Mouse (Mus musculus) fibroblast of lung, adult 2 months (primary cell): Measurements from ENCODE around the gene Mrpl1.

Experiments
- DNase-seq: peaks from one replicate; pipeline ENCODE4 v3.0.0-alpha.2; 2011; ENCODE audit warnings: low read depth

Gene Mrpl1

DNA sequence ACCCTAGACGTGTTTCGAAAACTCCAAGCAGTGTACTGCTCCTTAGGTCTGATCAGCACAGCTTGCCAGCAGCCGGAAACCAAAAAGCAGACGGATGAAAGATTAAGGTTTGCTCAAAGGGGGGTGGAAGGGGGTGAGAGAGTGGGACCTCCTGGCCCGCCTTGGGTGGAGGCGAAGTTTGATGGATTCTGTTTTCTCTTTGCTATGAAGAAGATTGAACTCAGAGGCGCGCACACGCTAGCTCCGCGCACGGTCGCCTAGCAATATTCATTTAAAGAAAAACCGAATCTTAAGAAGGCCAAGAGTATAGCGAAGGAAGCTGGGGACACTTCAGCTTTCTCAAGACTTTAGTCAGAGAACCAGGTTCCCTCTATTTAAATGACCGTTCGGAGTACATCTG, at the start of gene Mrpl1:
Gene Mrpl1, plus strand, starts transcription at position 35 of the 400 bp plus-strand sequence.
- DNase-seq: no peak

DNA sequence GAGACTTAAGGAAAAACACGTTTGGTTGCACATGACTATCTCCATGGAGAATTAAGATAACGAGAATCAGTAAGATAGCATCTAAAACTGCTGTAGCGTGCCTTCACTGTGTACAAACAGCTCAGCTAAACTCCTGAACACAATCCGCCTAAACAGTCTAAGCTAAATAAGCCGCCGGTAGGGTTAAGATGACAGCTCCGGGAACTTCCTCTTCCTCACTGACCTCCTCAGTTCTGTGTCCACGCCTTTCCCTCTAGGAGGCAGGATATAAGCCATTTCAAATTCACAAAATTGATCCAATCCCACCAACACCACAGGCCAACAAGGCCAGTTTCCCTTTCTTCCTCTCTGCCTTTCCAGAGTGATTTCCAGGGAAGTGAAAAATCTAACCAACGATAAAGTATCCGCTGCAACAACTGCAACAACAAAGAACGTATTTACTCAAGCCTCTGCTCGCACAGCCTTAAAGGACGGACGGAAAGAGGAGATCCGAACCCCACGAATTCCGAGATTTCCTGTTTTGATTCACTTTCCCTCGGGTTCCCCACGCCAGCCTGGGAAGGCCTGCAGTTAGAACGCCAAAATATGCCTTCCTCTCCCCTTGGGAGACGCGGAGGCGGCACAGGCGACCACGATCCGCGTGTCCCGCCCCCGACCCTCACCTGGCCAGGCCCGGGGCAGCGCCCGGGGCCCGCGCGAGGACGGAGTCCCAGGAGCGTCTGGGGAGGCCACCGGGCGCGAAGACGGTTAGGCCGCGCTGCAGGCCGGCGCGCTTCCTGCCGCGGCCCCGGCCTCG, 48.6 kb upstream of the Mrpl1 start:
- peak; percentile 27 for DNase-seq

DNA sequence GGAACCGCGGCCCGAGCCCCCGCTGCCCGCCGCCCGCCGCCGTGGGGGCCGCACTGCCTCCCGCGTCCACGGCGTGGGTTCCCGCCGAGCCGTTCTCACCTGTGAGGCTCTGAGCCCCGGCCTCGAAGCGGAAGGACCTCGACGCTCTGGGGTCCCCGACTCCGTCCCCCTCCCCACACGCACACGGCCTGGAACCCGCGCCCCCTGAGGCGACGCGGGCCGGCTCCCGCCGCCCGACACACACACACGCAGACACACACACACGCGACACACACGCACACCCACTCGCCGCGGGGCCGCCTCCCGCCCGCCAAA, 48.1 kb upstream of the Mrpl1 start:
- no peak for DNase-seq

DNA sequence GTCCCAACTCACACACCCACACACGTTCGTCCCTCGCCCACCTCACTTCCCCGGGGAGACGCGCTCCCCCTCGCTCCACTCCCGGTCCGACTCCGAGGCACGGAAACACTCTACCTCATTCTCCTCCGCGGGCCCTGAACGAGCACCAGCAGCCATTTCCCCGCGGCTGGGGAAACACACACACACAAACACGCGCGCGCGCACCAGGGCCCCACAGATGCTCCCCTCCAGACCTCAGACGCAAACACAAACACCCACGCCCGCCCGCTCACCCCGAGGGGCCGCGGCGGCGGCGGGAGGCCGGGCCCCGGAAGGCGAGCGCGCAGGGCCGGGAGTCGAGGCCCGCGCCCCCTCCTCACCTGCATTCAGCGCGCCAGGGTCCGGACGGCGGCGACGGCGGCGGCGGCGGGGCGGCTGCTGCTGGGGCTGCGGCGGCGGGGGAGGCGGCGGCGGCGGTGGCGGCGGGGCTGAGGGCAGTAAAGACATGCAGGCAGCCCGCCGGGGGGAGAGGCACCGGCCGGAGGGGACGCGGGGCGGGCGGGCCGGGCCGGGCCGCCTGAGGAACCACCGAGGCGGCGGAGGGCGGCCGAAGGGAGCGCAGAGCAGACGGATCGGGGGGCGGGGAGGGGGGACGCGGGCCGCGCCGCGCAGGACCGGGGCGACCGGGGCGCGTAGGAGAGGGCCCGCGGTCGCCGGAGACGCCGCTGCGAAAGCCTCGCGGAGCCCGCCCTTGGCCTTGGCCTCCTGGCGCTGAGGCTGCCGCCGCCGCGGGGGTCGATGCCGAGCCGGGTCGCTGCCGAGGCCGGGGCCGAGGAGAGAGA, 47.5 kb upstream of the Mrpl1 start:
- DNase-seq: no peak

DNA sequence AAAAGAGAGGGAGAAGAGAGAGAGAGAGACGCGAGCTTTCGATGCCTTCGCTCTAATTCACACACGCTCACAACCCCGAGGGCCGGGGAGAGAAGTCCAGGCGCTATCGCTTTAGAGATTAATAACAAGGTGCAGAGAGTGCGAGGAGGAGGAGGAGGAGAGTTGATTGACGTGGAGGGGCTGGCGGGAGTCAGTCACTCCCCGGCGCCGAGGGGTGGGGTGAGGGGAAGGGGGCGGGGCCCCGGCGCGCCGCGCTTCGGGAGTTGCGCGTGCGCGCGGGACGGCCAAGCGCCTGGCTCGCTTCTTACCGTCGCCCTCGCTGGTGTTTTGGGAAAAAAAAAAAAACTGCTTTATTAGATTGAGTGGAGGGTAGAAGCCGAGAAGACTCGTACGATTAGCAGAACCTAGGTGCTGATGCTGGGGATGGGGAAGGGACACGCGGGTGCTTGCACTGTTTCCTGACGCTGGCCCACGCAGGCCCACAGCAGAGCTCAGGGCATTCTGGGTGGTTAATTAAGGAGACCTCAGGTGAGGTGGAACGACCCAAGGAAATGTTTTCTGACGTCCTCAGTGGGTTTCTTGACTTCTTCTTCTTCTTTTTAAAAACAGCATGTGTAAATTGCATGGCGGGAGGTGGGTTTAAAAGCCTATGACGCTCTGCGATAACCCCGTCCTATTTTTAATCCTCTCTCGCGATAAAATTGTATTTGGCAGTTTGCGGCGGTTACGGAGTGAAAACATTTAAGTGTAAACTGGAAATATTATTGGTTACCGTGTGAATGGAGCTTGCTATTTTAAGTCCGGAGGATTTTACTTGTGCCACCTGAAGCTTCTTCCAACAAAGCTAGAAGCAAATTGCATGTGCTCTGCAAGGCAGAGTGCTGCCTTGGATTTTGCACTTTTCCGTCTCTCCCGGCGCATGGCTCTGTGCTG, 46.6 kb upstream of the Mrpl1 start:
- DNase-seq: peak; percentile 58

DNA sequence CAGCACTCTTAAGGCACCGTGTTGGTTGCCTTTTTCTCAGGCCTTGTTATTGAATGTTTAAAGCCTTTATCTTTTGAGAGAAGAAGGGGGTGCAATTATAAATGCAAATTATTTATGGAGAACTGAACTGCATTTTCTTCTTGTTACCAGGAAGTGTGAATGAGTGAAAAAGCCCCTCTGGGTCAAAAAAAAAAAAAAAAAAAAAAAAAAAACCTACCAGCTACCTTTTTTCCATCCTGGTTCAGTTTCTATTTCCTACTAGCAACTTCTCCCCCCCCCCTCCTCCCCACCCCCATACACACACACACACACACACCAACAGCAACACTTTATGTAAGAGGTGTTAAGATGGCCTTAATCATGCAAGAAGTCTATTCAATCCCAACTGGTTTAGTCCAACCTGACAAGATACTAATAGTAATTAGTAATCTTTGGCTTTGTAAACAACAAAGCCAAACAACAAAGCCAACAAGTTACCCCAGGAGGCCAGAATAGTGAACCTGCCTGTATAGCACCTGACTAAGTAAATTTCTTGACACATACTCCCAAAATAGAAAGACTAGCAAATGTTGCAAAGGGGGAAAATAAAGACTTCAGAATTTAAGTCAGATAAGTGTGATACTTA, 45.8 kb upstream of the Mrpl1 start:
- DNase-seq: no peak

DNA sequence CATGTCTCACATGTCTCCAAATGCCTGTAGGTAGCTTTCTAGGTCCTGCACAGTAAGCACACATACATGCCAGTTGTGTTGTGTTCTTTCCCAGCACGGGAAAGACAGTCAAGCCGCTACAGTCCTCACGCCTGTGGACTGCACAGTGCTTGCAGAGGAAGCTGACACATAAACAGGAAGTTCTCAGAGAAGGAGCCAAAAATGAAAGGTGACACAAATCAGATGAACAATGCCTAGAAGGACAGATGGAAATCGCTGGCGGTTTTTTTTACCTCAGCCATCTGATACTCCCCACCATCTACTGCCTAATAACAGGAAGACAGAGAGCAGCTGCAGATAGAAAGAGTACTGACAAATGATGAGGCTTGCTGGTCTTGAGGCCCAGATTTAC, 45.3 kb upstream of the Mrpl1 start, which contains the start of gene Cnot6l:
Gene Cnot6l, minus strand, starts transcription at position 151 of the 391 bp plus-strand sequence.
- DNase-seq: no peak

DNA sequence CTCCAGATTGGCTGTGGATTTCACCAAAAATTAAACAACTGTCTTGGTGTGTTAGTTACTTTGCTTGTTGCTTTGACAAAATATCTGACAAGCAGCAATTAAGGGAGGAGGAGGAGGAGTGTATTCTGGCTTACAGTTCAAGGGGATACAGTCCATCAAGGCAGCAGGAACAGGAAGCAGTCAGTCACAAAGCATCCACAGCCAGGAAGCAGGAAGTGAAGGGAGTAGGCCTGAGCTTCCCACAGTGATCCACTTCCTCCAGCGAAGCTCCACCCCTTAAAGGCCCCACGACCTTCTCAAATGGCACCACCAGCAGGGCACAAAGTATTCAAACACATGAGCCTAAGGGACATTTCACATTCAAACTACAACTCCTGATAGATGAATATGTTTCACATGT, 42.5 kb upstream of the Mrpl1 start:
- DNase-seq: no peak

DNA sequence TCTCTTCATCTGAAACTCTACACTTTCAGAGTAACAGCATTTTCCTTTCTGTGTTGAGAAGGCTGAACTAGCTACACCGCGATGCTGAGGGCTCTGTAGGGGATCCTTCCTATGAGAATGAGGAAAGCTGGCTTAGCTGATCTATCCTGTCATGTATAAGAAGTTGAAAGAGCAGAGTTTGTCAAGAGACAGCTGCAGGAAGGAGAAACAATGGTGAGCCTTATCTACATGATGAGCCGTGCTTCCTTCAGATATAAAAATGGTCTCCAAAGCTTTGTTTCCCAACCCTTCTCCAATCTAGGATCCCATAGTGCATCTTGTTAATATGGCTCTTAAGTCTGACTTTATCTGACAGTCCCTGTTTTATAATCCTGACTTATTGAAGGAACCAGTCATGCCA, 38.9 kb upstream of the Mrpl1 start:
- no peak for DNase-seq

DNA sequence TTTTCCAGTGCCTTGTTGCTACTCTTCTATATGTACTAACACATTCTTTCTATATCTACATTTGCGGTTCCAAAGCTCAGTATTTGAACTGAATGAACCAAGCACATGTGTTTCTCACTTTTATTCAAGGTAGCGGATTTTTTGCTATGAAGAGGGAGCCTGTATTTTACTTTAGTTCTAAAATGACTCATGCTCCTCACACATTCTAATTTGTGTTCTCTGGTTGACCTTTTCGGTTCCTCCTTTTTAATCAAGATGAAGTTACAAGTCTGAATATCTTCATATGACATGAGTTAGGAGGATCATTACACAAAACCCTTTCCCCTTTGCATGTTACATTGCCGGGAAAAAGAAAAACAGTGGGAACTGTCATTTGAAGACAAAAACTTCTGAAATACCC, 37.5 kb upstream of the Mrpl1 start:
- no peak for DNase-seq

DNA sequence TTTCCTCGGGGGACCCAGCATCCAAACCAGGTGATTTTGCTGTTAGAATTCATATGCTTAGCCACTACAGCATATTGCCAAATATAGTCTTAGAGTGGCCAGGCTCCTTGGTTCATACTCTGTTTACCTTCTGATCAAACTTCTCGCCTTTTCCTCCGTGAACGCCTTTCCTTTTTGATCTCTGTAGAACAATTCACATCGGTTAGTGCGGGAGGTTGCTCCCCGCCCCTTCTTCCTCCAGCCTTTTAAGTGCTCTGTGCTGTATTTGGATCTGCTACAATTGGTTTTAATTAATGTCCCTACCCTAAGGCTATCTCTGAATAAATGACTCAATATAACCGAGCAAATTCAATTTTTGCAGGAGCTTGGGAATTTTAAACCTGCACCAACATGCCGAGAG, 33.2 kb upstream of the Mrpl1 start:
- DNase-seq: no peak

DNA sequence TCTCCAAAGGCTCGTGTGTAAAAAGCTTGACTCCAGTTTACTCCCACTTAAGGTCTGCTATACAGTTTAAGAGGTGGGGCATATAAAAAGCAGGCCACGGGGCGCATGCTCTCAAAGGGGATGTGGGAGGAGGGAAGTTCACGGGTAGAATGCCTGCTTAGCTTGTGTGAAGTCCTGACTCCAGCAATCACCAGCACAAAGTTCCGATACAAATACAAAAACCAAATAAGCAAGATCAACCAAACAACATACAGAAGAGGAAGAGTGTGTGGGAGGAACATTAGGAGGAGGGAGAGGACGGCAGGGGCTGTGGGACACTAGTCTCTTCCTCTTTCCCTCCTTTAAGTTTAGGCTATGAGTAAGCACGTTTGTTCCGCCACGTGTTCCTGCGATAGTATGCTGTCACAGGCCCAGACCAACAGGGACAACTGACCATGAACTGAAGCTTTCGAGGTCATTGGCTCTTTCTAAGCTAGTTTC, 32.4 kb upstream of the Mrpl1 start:
- DNase-seq: no peak

DNA sequence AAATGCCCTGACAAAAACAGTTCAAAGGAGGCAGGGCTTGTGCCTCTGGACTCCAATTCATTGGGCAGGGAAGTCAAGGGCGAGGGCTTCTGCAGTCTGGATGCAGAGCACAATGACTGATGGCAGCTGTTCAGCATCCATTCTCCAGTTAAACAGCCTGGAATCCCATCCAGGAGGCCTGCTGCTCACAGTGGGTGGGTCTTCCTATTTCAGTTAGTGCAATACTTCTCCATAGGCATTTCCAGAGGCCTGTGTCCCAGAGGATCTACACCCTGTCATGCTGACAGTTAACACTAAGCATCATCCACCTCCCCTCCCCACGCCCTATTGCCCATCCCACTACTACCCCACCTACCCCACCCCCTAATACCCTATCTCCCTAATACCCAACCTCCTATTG, 26.1 kb upstream of the Mrpl1 start:
- no peak for DNase-seq

DNA sequence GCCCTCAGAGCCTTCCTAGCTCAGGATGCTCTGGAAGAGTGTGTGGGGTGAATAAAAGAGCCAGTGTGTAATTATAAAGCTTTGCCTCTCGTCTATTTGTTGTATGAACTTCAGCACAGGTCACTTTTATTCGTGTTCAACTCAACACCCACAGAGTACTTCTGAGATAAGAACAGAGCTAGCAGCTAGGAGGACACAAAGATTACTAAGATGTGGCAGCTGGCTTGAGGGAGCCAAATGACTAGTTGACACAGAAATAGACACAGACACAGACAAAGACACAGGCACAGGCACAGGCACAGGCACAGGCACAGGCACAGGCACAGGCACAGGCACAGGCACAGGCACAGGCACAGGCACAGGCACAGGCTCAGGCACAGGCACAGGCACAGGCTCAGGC, 25.3 kb upstream of the Mrpl1 start:
- DNase-seq: no peak

DNA sequence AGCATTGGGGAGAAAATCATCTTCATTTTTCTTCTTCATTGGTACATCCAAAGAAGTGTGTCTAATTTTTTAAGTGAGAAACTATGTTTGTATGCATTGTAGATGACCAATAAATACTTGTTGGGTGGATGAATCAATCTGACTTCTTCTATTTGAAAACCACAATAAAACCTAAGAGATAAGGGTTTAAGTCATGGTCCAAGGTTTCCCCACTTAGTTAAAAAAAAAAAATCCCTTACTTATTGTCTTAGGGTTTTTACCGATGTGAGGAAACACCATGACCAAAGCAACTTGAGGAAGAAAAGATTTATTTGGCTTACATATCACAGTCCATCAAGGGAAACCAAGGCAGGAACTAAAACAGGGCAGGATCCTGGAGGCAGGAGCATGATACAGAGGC, 19.5 kb upstream of the Mrpl1 start:
- DNase-seq: no peak

DNA sequence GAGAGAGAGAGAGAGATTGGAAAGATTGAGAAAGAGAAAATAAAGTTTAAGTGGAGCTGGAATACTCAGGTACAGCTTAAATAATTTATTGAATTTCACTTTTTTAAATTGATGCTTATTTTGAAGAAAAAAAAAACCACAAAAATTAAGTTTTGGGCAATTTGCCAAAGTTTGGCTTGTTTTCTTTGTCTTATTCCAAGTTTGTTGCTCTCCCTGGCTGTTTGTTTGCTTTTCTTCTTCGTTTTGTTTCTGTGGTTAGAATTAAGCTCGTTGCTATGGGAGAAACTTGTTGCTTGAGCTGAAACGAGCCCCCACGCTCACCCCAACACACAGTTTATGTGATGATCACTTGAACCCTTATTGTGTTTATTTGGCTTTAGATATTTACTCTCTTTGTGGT, 18.0 kb upstream of the Mrpl1 start:
- no peak for DNase-seq

DNA sequence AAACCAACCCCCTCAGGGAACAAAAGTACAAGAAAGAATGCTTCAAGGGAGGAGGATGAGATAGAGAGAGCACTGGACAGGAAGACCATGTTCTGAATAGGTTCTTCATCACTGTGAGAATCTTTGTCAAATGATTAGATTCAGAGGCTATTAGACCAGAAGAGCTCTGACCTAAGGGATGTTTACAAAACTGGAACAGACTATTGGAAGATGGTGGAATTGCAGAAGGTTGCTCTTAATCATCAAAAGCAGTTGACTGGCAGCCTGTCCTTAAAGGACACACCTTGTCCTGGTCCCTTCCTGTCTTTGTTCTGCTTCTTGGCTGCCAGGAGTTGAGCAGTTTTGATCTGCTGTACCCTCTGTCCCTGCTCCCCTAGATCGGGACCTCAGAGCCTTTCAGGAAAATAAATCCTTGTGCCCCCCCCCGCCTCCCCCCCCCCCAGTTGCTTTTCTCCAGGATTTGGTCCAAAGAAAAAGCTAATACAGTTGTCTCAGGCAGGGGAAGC, 12.7 kb upstream of the Mrpl1 start:
- DNase-seq: no peak

DNA sequence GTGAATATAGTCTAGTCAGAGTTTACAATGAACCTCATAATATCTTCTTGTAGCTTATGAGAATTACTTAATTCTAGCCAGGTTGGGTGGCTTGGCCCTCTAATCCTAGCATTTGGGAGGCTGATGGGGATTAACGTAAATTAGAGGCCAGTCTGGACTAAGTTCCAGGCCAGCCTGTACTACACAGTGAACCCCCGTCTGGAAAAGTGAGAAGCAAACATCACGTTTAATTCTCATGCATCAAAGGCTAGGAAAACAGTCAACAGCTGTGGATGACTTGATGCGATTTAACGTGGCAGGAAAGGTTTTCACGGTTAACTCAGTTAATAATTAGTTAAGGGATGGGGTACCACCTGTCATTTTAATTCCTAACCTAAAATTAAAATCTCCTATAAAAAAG, 11.0 kb upstream of the Mrpl1 start:
- no peak for DNase-seq

DNA sequence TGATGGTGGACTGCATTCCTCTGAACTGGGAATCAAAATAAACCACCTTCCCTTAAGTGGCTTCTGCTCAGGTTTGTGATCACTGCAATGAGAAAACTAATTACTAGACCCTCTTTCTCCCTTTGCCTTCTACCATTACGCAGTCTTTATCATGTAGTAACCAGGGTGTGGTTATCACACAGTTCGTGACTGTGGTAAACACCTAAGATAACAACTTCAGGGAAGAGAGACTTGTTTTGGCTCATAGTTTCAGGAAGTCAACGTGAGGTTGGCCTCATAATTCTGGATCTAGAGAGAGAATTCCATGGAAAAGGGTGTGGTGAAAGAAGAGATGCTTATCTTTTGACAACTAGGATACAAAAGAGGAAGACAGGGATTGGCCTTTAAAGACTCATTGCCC, 9.0 kb upstream of the Mrpl1 start:
- no peak for DNase-seq

DNA sequence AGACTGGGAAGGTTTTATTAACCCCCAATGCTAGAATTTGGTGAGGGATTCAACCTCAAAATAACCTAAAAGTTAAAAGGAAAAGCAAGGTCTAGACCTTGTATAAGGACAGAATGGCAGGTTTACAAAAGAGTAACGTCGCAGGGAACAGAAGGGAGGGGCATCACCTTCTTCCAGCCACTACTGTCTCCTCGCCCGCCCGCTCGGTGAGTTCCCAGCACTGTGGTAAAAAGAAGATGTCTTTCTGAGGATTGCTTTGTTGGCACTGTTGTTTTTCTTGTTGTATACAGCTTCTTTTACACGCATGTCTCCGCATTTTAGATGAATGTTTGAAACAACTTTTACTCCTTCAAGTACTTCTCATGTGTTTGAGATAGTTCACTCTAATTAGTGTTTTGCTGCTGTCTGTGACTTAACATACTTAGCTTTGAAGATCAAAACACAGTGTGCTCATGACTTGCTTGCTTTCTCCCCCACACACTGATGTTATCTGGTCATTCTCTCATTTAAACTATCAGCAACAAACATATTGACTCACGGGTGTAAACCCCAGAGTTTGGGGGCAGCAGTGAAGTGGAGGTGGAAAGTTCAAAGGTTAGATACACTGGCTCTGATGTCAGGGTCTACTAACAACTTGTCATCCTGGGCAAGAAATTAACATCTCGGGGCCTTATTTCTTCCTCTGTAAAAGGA, 7.7 kb upstream of the Mrpl1 start:
- DNase-seq: no peak

DNA sequence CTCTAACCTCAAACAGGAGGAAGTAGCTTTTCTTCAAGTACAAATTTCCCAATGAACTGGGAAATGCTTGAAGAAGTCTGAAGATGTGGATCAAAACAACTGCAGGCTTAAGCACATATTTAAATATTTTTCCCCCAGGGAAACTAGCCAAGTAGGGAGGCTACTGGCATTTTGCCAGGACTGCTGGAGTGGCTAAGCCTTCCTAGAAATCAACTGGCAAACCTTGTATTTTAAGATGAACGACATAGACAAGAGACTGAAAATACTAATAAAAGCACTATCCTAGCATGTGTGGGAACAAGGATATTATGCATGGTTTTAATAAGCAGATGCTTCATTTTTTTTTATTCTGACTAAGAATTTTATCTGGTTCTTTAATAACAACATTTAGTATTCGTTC, 2.4 kb upstream of the Mrpl1 start:
- peak; percentile 40 for DNase-seq
